Mouse (Mus musculus) gastrocnemius, postnatal 36 days (tissue): Measurements from ENCODE around the gene Tns1. TPM values are rescaled to one million over a fixed set of nuclear protein-coding genes. Genes with fewer than 3 reads are reported as not detected.
"Not testable (repeated sequence)": the region's sequence is repeated elsewhere in the genome, so short reads cannot be mapped to it uniquely, and the experiment has no call there.

Source experiments
- DNase-seq, 2 experiments: peaks; one replicate each; pipeline ENCODE4 v3.0.0; 2022
- intact Hi-C: fragments of 180-260 bp; cut with DNase I; formaldehyde crosslinking; loops from one replicate; pipeline ENCODE4 v1.15.1; 2025
- total RNA-seq, 2 experiments: library from RNA; stranded (reverse); gene quantifications; 2 replicates each; pipeline ENCODE4 v1.2.3; 2021

The Tns1 gene
- total RNA-seq, 2 experiments from 2014 or later = 194 to 248 TPM

DNA sequence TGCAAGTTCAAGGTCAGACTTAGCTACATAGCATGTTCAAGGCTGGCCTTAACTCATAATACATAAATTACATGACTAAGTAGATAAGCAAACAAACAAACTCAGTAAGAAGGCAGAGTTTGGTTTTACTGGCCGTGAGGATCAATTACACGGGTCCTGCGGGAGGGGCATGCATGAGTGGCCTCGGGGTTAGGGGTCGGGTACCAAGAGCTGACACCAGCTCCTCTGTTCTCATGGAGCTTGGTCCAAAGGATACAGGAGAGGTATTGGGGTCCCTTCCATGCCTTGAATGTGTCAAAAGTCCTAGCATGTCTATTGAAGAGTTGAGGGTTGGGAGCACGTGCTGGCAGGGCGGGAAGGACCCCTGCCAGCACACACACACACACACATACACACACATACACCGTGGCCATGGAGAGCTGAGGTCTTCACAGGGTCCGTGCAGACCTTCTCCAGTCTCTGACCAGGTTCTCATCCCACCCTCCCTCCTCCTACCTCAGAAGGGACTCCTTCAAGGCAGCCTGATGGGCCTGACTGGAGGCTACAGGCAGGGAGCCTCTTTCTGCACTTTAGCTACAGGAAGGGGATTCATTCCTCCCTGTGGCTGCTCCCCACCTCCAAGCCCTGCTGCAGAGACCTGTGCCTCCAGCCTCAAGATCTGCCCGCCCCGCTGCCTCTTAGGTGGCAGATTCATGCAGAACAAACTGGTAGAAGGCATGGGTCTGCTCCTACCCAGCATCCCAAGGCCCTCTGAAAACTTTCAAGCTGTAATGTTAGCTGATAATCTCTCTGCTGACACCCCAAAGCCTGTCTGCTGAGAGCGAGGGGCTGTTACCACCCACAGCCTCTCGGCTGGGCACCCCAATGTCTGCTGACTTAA, 215.9 kb downstream of the Tns1 start:
- peak in 1 of 2 experiments; percentile 16 for DNase-seq
- intact Hi-C loops = no loop called here

GRCm38 (mm10) chr1:73907166-73907565, 217.1 kb downstream of the Tns1 start:
- intact Hi-C loops = no loop called here
- DNase-seq = no peak

DNA sequence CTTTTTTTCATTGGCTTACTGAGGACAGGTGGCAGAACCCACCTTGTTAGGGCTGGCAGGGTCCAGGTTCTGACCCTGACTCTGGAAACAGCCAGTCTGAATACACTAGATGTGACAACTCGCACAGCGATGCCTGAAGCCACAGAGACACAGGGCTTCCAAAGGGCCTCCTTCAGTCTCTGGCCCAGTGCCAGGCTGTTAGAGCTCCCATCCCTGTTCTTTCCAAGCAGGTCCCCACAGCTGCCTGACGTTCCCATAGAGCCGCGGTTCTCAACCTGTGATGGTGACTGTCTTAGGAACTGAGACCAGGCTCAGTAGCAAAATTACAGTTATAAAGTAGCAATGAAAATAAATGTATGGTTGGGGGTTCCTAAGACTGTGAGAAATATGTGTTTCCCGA, 217.9 kb downstream of the Tns1 start:
- intact Hi-C loops = no loop called here
- peak in 1 of 2 experiments; percentile 17 for DNase-seq

DNA sequence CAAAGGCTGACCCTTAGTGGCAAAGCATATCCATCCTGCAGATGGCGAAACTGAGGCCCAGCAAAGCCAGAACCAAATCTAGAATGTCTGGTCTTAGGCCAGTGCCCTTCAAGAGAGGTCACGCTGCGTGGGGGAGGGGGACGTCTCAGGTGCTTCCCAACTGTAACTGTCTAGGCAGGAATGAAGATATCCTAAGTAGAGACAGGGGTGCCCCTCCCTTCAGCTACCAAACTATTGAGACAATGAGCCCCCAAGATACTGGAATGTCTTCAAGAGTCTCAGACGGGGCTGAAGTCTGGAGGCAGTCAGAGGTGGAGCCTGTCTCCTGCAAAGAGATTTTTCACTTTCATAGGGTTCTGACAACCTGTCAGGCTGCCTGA, 218.4 kb downstream of the Tns1 start:
- intact Hi-C loops = no loop called here
- DNase-seq = peak in 1 of 2 experiments; percentile 11

DNA sequence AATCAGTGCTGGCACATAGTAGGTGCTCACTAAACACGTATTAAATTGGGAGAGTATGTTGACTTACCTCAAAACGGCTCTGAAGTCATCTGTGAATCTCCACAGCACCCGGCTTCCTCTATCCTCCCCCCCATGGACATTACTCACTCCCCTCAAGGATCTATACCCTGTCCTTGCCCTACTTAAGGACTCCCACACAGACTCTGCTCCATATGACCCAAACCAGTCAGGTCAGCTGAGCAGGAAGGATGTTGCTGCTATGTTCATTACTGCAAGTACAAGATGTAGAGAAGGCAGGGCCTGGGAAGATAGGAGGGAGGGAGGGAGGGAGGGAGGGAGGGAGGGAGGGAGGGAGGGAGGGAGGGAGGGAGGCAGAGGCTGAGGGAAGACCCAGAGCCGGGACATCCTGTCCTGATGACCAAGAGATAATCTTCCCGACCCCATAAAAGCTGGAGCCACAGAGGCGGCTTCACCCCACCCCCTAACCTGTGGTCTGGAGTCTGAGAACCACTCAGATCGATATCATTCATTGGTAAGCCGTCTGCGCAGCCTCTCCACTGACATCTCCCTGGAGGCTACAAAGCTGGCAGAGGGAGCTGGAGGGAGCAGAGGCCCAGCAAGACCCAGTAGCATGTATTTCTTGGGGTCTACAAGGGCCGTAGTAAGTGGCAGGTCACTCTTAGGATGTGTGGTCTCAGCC, 219.0 kb downstream of the Tns1 start:
- peak in 1 of 2 experiments; percentile 9 for DNase-seq
- intact Hi-C loops = no loop called here

GRCm38 (mm10) chr1:73904641-73905040, 219.6 kb downstream of the Tns1 start:
- DNase-seq = peak in 1 of 2 experiments; percentile 8
- intact Hi-C loops = loop anchor here (5.0 kb wide), 1 partner anchor 293 kb away; no protein-coding TSS in a partner anchor

GRCm38 (mm10) chr1:73903035-73903434, 221.2 kb downstream of the Tns1 start:
- intact Hi-C loops = loop anchor here (2.0 to 5.0 kb wide), 3 partner anchors 84 to 294 kb away; no protein-coding TSS in a partner anchor
- peak in 1 of 2 experiments; percentile 11 for DNase-seq

DNA sequence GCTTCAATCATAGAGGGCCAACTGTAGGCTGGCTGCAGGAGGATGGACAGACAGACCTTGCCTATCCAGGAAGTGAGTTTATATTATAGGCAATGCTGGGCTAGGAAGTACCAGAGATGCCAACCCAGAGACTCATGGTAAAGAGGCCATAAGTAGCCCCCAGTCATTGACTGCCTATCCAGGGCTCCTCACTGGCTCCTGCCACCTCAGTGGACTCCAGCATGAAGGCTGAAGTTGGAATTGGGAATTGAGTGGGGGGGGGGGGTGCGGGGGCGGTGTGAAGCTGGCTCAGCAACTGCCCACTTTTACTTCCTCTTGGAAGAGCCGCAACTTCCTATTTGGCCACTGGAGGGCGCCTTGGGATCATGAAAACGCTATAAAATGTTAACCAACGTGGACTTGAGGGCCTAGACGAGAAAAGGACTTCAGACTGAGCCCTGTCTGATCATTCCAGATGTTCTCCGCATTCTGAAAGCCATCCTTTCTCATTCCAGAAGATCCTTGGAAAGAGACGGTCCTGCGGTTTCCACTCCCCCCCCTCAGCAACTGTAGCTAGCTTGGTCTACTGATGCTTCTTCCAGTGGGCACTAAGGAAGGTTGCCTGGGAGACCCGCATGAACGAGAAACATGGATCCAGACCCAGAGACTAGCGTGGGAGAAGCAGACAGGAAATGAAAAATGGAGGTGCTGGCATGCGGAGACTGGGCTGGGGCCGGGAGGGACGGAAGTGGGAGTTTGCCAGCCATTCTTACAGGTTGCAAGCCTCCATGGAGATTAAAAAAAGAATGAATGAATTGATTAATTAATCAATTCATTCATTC, 221.9 kb downstream of the Tns1 start:
- intact Hi-C loops = loop anchor here (2.0 to 5.0 kb wide), 3 partner anchors 84 to 295 kb away; no protein-coding TSS in a partner anchor
- DNase-seq = peak; percentile 63 to 69

DNA sequence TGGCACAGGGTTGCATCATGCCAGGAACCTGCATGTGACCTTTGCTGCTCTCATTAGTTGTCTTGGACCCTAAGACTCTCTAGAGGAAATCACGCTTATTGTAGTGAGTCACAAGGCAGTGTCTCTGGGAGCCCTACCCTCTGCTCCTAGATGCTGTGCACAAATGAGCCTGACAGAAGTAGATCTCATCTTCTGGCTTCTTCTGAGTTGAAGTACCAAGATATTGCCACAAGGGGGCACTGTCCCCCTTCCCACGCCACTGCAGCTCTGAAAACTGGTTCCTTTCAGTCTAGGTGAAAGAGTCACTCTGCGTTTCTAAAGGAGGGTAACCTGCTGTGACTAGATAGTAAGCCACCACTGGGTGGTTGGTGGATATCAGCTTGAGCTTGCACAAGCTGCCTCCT, 222.8 kb downstream of the Tns1 start:
- peak; percentile 61 to 73 for DNase-seq
- intact Hi-C loops = loop anchor here (2.0 to 5.0 kb wide), 2 partner anchors 229 to 296 kb away; no protein-coding TSS in a partner anchor

GRCm38 (mm10) chr1:73895451-73895850, 228.8 kb downstream of the Tns1 start:
- DNase-seq, intact Hi-C loops: not testable (repeated sequence)

DNA sequence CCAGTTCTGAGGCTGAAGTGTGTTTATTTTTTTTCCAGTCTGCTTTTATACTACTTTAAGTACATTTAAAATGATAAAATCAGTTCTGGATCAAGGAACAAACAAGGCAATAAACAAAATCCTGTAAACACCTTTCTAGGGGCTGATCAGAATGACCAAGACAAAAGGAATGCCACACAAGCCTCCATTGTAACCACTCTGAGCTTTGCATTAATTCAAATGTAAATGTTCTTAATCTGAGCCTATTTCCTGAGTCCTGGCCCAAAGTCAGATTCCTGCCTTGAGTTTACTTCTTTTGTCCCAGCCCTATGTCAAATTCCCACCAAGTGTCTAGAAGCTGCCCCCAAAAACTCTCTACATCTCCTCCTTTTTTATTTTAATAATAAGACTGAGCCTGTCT, 243.5 kb downstream of the Tns1 start:
- DNase-seq = no peak
- intact Hi-C loops = no loop called here

DNA sequence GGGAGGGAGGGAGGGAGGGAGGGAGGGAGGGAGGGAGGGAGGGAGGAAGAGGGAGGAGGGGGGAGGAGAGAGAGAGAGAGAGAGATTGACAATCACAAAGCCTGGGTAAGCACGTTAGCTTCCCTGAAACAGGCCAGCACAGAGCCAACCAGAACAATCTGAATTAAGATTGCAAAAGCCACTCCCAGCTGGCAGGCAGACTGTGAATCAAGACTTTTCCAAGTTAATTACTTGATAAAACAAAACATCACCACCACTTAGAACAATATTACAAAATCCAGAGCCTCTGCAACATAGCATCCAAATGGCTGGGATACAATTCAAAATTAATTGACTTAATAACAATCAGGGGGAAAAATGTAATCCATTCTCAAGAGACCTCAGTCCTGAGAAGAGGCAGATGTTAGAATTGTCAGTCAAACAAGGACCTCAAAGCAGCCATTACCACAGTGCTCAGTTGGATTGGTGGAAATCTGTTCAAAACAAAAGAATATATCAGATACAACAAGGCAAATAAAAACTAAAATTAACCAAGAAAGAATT, 248.5 kb downstream of the Tns1 start:
- no peak for DNase-seq
- intact Hi-C loops = no loop called here

DNA sequence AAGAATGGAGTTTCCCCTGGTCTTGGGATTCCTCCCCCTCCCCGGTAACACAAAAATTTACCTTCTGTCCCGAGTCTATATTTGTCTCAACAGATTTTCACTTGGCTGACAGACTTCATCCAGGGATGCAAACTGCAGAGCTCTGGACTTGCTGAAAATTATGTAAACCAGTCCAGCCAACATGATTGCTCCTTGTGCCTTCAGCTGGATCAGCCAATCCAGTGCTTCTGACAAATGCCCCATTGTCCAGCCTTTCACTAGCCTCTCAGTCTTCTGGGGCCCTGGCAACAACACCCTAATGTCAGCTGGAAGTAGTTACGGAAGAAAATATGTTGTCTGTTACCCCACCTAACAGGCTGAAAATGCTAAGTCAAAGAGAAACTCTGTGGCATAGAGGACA, 259.9 kb downstream of the Tns1 start:
- intact Hi-C loops = no loop called here
- no peak for DNase-seq

- DNase-seq = no peak
Measured at GRCm38 (mm10) chr1:73863074-73863431, 261.2 kb downstream of the Tns1 start.

DNA sequence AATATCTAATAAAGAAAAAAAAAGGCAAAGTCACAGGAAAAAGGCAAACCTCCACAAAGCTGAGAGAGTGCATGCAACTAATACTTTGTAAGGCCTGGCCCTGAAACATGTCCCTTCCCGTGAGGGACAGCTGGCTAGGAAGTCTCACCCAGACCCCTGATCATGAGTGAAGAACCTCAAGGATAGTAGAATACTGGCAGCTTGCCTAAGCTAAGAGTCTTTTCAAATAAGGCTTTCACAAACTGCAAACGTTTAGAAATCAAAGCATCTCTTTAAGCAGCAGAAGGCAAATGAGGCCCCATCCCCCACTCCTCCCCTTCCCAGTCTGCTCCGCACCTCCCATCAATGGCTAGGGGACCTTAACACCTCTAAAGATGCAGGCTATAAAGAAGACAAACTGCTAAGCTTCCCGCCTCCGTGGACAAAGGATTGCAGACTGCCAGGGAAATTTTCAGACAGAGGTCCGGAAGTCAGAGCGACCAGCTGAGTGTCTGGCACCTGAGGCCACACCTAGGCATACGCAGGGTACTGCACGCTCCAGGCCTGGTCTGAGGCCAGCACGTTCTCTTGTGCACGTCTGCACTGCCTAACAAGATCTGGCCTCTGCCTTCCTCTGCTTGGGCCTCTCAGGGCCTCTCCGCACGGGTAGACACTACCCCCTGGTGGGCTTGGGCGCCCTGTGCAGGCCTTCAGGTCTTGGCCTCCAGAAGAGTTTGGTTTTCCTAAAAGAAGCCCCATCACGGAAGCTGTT, 261.8 kb downstream of the Tns1 start:
- peak; percentile 42 to 47 for DNase-seq
- intact Hi-C loops = no loop called here

More at GRCm38 (mm10) chr1:73863074-73863431, 261.2 kb downstream of the Tns1 start:
- intact Hi-C loops = no loop called here

DNA sequence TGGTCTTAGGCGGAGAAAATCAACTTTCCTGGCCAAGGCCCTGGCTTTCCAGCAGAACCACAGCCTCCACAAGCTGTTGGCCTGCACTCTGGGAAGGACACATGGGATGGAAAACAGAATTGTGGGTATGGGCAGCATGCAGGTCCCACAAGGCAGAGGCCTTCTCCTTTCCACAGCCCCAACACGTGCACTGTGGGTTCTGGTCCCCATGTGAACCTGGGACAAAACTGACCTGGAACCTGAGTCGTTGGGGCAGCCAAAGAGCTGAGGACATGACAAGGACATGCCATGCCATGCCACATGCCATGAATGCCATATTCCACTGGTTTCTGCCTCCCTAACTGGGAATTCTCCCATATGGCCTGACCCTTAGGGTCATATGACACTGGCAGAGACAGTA, 263.8 kb downstream of the Tns1 start:
- no peak for DNase-seq
- intact Hi-C loops = no loop called here
